Mouse (Mus musculus) 416B (cell line): ENCODE measurements around the gene Ppp1r1b.
A peak's percentile ranks its signal among the peaks of the same experiment; 100 is the strongest.

Source experiments
- DNase-seq: peaks from one replicate; pipeline ENCODE4 v3.0.0; 2011; ENCODE audit warnings: low read depth

The Ppp1r1b gene

GRCm38 (mm10) chr11:98347385-98348082, 670 bp upstream of the Ppp1r1b start:
- no peak for DNase-seq

- DNase-seq = no peak
Measured at GRCm38 (mm10) chr11:98349308-98349707, 1.1 kb downstream of the Ppp1r1b start.

- no peak for DNase-seq
Measured at GRCm38 (mm10) chr11:98352272-98352990, 4.2 kb downstream of the Ppp1r1b start.

- DNase-seq = no peak
Measured at GRCm38 (mm10) chr11:98353651-98354211, 5.5 kb downstream of the Ppp1r1b start.

GRCm38 (mm10) chr11:98354445-98354844, 6.2 kb downstream of the Ppp1r1b start:
- no peak for DNase-seq

GRCm38 (mm10) chr11:98355732-98356299, 7.6 kb downstream of the Ppp1r1b start:
- peak; percentile 94 for DNase-seq

- DNase-seq = no peak
Measured at GRCm38 (mm10) chr11:98356625-98357394, 8.6 kb downstream of the Ppp1r1b start.

GRCm38 (mm10) chr11:98357396-98358160, 9.4 kb downstream of the Ppp1r1b start:
- DNase-seq = no peak

- peak; percentile 95 for DNase-seq
Measured at GRCm38 (mm10) chr11:98358161-98359083, 10.2 kb downstream of the Ppp1r1b start, which contains the start of gene Stard3. Gene Stard3, plus strand, starts transcription at chr11:98358368.

- DNase-seq = peak; percentile 76
Measured at GRCm38 (mm10) chr11:98360866-98361521, 12.8 kb downstream of the Ppp1r1b start.

- no peak for DNase-seq
Measured at GRCm38 (mm10) chr11:98363817-98364216, 15.6 kb downstream of the Ppp1r1b start.

GRCm38 (mm10) chr11:98364410-98364809, 16.2 kb downstream of the Ppp1r1b start:
- DNase-seq = no peak

- peak; percentile 34 for DNase-seq
Measured at GRCm38 (mm10) chr11:98366290-98366689, 18.1 kb downstream of the Ppp1r1b start.

- DNase-seq = no peak
Measured at GRCm38 (mm10) chr11:98367171-98367862, 19.1 kb downstream of the Ppp1r1b start.

GRCm38 (mm10) chr11:98367863-98368186, 19.6 kb downstream of the Ppp1r1b start:
- no peak for DNase-seq

GRCm38 (mm10) chr11:98369337-98369736, 21.1 kb downstream of the Ppp1r1b start:
- no peak for DNase-seq

GRCm38 (mm10) chr11:98370588-98370987, 22.4 kb downstream of the Ppp1r1b start:
- no peak for DNase-seq

GRCm38 (mm10) chr11:98371556-98372240, 23.5 kb downstream of the Ppp1r1b start:
- no peak for DNase-seq
